Mouse (Mus musculus) spleen, postnatal 36 days (tissue): ENCODE measurements at regions not wholly inside any gene's neighbourhood (a gene's known extent, or its start where the extent isn't known, plus 50 kb on each side); places are given as distances from the start of the nearest gene placed in this dataset.

Source experiments
- DNase-seq, 2 experiments: peaks; one replicate each; pipeline ENCODE4 v3.0.0; 2022; ENCODE audit warnings: low spot score in 2 of 2, mixed read lengths in 1 of 2

GRCm38 (mm10) chrX:139392777-139393176, 59.3 kb downstream of the Trap1a start:
- no peak for DNase-seq

- DNase-seq: peak in 1 of 2 experiments; percentile 1
Measured at GRCm38 (mm10) chrX:139416701-139417100, 63.5 kb upstream of the D330045A20Rik start.

GRCm38 (mm10) chrX:139419867-139420266, 60.3 kb upstream of the D330045A20Rik start:
- no peak for DNase-seq

- DNase-seq: no peak
Measured at GRCm38 (mm10) chrX:139424307-139424706, 55.9 kb upstream of the D330045A20Rik start.
